Mouse (Mus musculus) cerebellum, postnatal 25 days (tissue): Measurements from ENCODE around the gene AI182371.

Experiments used
- DNase-seq, 2 experiments: peaks; one replicate each; pipeline ENCODE4 v3.0.0; 2021; ENCODE audit warnings: mixed read lengths in 2 of 2

The AI182371 gene

DNA sequence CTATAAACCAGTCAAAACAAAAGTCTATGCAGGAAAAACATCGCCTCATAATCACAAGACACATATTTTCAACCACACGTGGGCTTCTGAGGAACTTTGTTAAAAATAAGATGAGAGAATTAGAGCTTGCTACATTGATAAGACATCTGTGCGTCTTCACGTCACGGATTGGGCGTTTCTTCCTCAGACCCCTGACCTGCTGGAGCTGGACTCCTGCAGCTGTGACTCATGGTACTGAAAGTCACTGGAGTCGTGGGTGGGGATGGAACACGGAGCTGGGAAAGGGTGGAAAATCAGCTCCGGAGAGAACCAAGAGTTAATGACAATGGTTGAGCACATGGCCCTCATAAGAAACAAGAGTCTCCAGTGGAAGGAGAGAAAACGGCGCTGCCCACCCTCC, 34.2 kb downstream of the AI182371 start:
- no peak for DNase-seq

DNA sequence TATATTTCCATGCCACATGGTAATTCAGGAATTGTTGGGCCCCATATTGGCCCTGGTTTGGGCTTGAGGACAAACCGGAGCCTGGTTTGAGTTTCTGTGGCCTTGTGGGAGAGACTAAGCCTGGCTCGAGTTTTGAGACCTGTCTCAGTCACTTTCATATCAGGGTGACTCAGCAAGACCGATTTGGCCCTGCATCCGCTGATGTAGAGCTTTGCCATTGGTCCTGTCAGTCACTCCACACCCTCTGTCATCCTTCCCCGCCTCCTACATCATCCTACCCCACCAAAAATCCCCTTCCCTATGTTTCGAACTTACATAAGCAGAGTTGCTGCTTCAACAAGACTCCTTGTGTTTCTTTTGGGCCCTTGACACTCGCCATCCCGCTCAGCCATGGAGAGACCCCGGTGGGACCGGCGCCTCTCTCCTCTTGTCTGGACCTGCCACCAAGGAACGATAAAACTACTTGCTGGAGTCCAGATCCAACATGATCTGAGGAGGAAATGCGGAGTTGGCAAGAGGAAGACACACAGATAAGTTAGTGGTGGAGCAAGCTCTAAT, 34.7 kb downstream of the AI182371 start:
- DNase-seq: no peak

DNA sequence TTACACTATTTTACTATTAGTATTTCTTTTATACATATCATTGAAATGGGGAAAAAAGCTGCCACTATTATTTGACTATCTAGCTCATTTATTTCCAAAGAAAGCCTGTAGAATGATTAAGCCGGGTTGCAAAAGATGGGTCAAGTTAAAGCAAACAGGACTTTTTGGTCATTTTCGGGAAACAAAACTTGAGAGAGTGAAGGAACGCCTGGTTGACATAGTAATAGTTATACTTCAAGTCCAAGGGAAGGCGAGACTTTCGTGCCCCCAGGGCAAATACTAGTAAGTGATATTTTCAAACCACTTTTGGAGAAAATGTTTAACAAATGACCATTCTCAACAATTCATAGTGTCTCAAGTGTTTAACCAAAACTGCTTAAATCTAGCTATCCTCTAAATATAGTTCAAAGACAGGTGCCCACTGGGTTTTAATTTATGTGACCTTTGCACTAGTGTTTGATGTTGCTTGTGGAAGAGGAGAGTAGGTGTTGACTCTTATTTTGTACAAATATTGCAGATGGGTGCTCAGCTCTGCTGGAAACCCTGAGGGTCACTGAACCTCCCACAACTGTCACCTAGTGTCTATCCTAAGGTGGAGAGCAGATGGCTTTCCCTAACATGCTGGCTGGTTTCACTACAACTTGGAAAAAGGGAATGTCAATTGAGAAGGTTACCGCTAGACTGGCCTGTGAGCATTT, 37.9 kb downstream of the AI182371 start:
- no peak for DNase-seq

DNA sequence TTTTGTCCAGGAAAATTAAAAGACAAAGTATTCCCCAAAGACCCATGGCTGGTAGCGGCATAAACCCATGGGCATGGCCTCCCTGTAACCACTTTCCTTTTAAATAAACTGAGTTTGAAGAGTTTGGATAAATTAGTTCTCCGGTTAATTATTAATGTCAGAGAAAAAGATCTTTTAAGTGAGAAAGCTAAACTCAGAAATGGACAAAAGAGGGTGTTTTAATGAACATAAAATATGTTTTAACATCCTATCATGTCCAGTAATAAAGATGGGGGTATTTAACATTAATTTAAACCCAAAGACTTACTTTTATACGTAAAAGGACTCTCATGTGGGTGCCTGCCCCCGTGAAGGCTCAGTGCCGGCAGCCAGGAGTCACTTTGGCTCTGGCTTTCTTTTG, 40.0 kb downstream of the AI182371 start, which contains the start of gene Hc:
Hc (minus strand) TSS at position 101 of the 400 bp plus-strand sequence.
- DNase-seq: no peak

DNA sequence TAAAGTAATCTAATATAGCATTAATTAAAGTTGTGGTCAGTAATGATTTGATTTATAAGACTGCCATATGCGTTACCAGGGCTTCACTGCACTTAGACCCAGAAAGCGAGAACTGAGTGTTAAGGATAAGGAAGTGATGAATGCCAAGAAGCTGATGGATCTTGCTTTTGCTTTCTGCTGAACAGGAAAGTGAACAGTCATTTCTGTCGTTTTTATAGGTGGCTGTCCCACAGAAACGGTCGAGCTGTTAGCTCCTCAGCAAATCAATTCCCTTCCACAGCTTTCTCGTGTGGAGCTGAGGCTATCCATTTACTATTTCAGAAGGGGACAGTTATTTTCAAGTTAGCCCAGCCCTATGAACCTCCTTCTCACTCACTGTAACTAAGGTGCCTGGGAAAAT, 40.4 kb downstream of the AI182371 start:
- no peak for DNase-seq

DNA sequence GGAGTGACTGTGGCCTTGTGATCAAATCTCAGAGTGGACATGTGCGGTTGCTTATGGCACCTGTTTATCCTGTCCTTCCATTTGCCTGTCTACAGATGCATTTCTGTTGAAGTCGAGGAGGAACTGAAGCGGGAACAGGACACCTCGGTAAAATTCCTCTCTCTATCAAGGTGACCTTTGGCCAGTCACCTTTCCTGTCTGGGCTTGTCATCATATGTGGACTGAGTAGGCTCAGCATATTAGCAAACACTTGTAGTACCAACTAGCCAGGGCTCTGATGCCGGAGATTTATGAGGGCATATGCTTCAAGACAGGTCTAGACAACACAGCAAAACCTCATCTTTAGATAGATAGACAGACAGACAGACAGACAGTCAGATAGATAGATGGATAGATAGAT, 41.1 kb downstream of the AI182371 start:
- DNase-seq: no peak

DNA sequence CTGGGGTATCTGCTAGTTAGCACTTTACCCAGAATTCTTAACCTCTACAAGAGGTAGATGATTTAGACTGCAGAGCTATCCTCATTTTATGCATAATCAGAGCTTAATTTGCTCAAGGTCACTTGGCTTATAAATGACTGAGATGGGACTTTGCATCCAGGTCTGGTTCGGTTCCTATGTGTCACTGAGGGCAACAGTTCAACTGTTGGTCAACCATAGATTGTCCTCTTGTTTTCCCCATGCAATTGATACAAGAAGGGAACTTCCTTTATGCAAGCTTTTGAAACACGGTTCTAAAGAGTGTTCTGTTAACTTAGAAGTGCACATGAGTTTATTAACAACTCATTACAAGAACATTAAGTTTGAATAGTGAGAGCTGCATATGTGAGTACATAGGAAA, 43.0 kb downstream of the AI182371 start:
- no peak for DNase-seq

DNA sequence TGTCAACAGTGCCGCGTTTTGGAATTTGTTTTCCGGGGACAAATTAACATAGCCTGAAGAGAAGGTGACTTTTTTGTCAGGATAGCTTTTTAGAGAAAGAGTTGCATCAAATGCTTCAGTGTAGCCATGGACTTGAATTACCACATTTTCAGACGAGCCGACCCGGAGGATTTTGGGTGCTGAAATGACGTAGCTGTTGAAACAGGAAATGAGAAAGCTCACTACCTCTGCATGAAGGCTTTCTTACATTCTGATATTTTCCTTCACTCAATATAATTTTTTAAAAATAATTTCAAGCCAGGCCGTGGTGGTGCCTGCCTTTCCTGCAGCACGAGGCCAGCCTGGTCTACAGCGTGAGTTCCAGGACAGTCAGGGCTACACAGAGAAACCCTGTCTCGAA, 44.1 kb downstream of the AI182371 start:
- no peak for DNase-seq

DNA sequence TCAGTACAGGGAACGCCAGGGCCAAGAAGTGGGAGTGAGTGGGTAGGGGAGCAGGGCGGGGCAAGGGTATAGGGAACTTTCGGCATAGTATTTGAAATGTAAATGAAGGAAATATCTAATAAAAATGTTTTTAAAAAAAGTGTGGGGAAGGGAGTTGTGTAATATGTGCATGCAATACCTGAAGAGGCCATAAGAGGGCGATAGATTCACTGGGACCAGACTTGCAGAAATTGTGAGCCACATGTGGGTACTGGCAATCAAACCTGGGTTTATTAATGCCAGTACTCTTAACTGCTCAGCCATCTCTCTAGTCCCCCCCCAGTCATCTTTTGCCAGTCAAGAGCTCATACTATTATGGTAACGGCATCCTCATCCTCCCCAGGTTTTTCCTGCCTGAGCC, 52.5 kb downstream of the AI182371 start:
- no peak for DNase-seq

DNA sequence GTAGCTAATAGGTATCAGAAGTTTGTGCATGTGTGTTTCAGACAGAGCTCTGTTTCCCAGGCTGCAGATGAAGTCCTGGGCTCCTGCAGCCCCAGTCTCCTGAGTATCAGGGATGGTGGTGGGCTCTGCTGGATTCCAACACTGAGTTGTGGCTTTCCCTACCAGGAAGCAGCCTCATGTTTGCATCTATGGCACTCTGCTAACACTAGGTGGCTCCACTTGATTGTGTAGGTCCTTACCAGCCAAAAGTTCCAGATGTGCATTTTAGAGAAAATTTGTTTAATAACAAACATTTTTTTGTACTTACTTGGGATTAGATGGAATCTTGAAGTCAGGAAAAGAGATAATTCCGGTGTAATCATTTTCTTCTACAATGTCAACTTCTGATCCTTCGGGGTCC, 56.4 kb downstream of the AI182371 start:
- DNase-seq: no peak

DNA sequence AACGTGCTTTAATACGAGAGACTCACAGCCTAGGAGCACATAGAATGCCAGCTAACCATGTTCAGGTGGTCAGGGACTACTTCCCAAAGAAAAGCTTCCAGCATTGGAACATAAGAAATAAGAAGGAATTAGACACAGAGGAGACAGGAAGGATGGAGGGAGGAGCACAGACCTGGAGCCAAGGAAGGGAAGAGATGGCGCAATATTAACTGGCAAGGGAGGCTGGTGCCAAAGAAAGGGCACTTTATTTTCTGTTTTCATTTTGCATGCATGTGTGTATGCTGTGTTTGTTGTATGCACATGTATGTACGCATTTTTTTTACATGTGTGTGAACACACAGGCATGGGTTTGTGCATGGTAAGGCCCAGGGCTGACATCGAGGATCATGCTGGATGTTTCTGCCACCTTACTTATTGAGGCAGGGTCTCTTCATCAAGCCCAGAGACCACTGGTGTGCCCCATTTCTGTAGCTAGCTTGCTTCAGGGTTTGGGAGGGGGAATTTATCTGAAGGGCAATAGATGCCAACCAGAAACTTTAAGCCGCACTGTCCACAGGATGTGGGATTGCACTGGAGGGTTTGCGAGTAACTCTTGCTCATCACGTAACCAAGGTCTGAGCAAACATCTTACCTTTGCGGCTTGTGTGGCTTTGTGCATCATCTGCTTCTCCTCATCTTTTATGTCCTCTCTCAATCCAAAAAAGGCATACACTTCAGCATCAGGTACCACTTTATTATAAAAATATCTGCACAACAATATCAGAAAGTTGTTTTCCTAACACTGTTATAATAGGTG, 62.6 kb downstream of the AI182371 start:
- no peak for DNase-seq
